Mouse (Mus musculus): ENCODE data around the gene Fcnb. TPM values are rescaled to one million over a fixed set of nuclear protein-coding genes. Genes with fewer than 3 reads are reported as not detected.
A peak's percentile ranks its signal among the peaks of the same experiment; 100 is the strongest.

The Fcnb gene
- 10.6 and 13.1 TPM in 2 replicates for polyA plus RNA-seq (2015; fragmentation: Nextera tagmentation; extraction: Ambion mirVana)

DNA sequence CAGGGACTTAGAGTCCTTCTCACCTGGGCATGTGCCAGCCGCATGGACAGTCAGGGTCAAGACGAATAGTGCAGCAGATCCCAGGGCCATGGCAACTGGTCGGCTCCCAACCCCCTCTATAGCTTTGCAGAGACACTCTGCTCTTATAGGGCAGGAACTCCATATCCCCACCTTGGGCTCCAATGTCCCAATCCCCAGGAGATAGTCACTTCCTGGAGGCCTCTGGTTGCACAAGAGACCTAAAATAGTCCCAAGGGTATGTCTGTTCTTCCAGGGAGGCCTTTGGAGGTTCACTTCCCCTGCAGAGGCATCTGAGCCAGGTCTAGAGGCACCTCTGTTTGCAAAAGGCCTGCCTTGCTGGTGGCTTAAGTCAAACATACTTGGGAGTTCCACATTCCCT is at the start of gene Fcnb:
Gene Fcnb, minus strand, starts transcription at position 118 of the 400 bp plus-strand sequence.
- peak within 1 kb of the TSS; percentile 47 for H3K27ac ChIP-seq
- peaks cover 39% of the 10 kb centered on the region for H3K4me1 ChIP-seq (replicated peaks)

DNA sequence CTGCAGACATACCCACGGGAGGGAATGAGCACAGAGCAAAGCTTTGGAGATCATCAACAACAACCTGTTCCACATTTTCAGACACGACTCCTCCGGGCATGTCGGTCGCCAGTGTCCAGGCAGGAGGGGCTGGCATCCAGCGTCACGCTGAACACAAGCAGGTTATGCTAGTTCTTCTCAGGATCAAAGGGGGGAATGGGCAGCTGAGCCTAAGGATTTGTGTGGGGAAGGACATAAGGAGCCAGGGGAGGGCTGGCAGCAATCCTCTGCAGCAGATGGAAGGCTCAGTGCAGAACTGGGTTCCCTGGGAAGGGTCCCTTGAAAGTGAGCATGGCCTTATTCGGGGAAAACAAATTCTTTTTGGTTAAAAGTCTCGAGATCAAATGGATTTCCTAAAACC is 49.1 kb upstream of the Fcnb start:
- Histone ChIP-seq H3K4me3 (replicated peaks) (no peak overlapping the region), H3K27ac (no peak overlapping the region), H3K4me2 (no peak overlapping the region), H3K9me3 (replicated peaks) (no peaks in the 10 kb centered on the region), H3K27me3 (peaks cover 46% of the 10 kb centered on the region), H3K4me1 (replicated peaks) (peaks cover 9% of the 10 kb centered on the region), H3K36me3 (no peaks in the 10 kb centered on the region), H3K9ac (no peak overlapping the region)
- ATAC-seq (ENCODE audit: low read depth) (no peak), DNase-seq (no peak)
- WGBS (ENCODE audit: insufficient replicate concordance): 75% methylated on average over 9 of the region's 9 CpGs

More for the DNA sequence above, at the start of gene Fcnb:
- DNase-seq: no peak
- Histone ChIP-seq H3K4me3 (replicated peaks) (no peak within 1 kb of the TSS), H3K27me3 (no peaks in the 10 kb centered on the region), H3K9me3 (replicated peaks) (no peaks in the 10 kb centered on the region), H3K36me3 (no peaks in the 10 kb centered on the region), H3K4me2 (no peak within 1 kb of the TSS), H3K9ac (no peak within 1 kb of the TSS)
- ATAC-seq (ENCODE audit: low read depth): no peak; the same call in 1 of the 2 replicates
- 71% methylated on average over 3 of the region's 3 CpGs for WGBS (ENCODE audit: insufficient replicate concordance)

DNA sequence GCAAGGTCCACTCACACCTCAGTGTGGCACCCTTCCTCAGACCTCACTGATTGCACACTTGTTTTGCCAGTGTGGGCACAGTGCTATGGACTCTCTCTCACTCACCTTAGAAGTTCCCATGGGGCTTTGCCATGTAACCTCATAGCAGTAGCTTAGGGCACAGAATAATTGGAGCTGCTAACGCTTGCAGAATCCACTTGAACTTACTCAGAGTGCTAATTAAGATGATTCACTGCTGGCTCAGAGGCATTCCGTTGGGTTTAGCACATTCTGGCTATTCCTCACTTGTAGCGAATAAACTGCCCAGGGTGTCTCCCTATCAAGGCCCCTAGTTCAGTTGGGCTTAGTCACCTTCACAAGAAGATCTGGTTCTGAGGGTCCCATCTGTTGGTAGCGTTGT is 47.4 kb upstream of the Fcnb start:
- whole genome bisulfite sequencing (ENCODE audit: insufficient replicate concordance): 71% methylated on average over 4 of the region's 4 CpGs
- DNase-seq (no peak), ATAC-seq (ENCODE audit: low read depth) (no peak)
- Histone ChIP-seq H3K9me3 (replicated peaks) (no peaks in the 10 kb centered on the region), H3K27me3 (peaks cover 42% of the 10 kb centered on the region), H3K4me1 (replicated peaks) (no peaks in the 10 kb centered on the region), H3K4me3 (replicated peaks) (no peak overlapping the region), H3K27ac (no peak overlapping the region), H3K9ac (no peak overlapping the region), H3K36me3 (no peaks in the 10 kb centered on the region), H3K4me2 (no peak overlapping the region)

DNA sequence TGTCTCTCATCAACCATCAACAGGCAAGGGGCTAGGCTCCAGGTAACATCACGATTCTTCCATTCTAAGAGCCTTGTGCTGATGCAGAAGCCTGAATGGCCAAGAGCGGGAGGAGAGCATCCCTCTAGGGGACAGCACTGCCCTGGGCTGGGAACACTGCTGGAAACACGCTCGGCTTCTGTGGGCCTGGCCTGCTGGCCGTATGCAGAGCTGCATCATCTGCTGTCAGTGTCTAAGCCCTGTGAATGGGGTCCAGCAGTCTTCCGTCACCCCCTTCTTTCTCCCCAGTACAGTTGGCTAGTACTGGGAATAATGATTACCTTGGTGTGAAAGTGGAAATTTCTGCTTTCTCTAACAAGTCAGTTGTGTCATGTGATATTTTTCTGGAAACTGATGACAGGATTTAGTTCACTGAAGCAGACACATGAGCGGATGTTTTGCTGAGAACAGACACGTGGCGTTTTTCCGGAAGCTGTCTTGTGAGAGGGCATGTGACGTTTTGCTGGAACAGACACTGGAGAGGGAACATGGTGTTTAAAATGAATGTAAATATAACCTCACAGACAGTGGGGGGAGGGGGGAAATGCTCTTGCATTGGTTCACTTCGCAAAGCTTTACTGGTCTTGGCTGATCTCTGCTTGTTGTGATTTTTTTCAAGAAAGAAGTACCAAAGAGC is 42.2 kb upstream of the Fcnb start:
- no peaks in the 10 kb centered on the region for H3K4me1 ChIP-seq (replicated peaks)
- no peak overlapping the region for H3K4me2 ChIP-seq
- WGBS (ENCODE audit: insufficient replicate concordance): 72% methylated on average over 12 of the region's 12 CpGs
- no peak overlapping the region for H3K9ac ChIP-seq
- no peaks in the 10 kb centered on the region for H3K36me3 ChIP-seq
- DNase-seq (no peak), ATAC-seq (ENCODE audit: low read depth) (no peak)
- H3K27me3 ChIP-seq: peaks cover 31% of the 10 kb centered on the region; the same call in 1 of the 2 replicates
- H3K27ac ChIP-seq: no peak overlapping the region
- H3K9me3 ChIP-seq (replicated peaks): peaks cover 4% of the 10 kb centered on the region
- H3K4me3 ChIP-seq (replicated peaks): no peak overlapping the region

DNA sequence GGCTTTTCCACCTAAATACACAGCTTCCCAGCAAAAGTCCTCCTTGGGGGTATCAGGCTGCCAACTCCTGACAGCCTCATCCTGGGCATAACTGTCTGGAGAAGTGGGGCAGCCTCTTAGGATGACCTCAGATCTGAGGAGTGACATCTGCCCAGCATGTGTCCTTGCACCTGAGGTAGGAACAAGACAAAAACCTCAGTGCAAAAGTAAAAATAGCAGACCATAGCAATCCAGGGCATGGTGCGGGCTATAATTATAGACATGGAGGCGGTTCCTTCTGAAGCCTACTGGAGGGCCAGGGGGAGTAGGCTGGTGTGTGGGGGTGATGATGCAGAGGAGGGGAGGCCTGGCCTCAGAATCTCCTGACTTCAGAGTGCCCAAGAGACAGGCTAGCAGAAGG is 39.2 kb upstream of the Fcnb start:
- peaks cover 35% of the 10 kb centered on the region; the same call in 1 of the 2 replicates for H3K27me3 ChIP-seq
- H3K4me2 ChIP-seq: no peak overlapping the region
- ATAC-seq (ENCODE audit: low read depth) (no peak), DNase-seq (no peak)
- no peak overlapping the region for H3K27ac ChIP-seq
- WGBS (ENCODE audit: insufficient replicate concordance): 84% methylated on average over 2 of the region's 2 CpGs
- peaks cover 4% of the 10 kb centered on the region for H3K9me3 ChIP-seq (replicated peaks)
- H3K9ac ChIP-seq: no peak overlapping the region
- H3K36me3 ChIP-seq: no peaks in the 10 kb centered on the region
- H3K4me3 ChIP-seq (replicated peaks): no peak overlapping the region
- no peaks in the 10 kb centered on the region for H3K4me1 ChIP-seq (replicated peaks)

DNA sequence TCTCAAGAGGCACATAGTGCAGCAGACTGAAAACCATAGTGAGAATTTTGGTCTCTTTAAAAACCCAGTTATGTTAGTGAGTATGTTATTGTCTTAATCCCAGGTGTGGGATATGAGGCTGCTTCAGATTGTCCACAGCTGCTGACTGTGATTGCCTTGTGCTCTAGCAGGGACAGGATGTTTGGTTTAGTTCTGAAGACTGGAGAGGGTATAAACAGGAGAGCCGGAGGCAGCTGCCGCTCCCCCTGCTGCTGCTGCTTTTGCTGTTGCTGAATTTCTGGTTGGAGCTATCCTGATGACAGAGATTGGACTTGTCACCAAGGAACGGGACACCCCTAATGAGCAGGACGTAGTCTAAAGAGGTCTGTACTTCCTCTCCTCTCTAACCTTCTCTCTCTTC is 36.6 kb upstream of the Fcnb start:
- no peak overlapping the region for H3K27ac ChIP-seq
- no peak for ATAC-seq (ENCODE audit: low read depth)
- WGBS (ENCODE audit: insufficient replicate concordance): 62% methylated on average over 4 of the region's 4 CpGs

DNA sequence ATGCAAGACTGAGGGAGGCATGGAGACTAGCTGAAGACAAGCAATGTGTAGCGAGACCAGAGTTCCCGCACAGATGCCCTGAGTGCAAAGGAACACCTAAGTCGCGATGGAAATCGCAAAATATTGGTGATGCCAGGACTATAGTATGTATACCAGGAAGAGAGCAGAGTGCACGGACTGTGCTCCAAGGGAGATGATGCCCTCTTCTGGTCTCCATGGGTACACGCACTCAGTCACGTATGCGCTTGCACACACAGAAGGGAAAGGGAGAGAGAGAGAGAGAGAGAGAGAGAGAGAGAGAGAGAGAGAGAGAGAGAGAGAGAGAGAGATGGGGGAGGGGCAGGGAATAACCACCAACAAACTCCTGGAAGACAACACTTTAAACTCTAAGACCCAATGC is 35.7 kb upstream of the Fcnb start:
- no peak overlapping the region for H3K9ac ChIP-seq
- H3K27ac ChIP-seq: no peak overlapping the region
- DNase-seq (no peak), ATAC-seq (ENCODE audit: low read depth) (no peak)
- H3K4me3 ChIP-seq (replicated peaks): no peak overlapping the region
- peaks cover 3% of the 10 kb centered on the region; the same call in 1 of the 2 replicates for H3K4me1 ChIP-seq (replicated peaks)
- H3K27me3 ChIP-seq: peaks cover 40% of the 10 kb centered on the region
- H3K4me2 ChIP-seq: no peak overlapping the region
- no peaks in the 10 kb centered on the region for H3K36me3 ChIP-seq
- WGBS (ENCODE audit: insufficient replicate concordance): 85% methylated on average over 9 of the region's 9 CpGs
- H3K9me3 ChIP-seq (replicated peaks): peaks cover 4% of the 10 kb centered on the region

More for the DNA sequence above, 36.6 kb upstream of the Fcnb start:
- no peak overlapping the region for H3K4me3 ChIP-seq (replicated peaks)
- no peak overlapping the region for H3K9ac ChIP-seq
- H3K27me3 ChIP-seq: peaks cover 36% of the 10 kb centered on the region
- no peak overlapping the region for H3K4me2 ChIP-seq
- peaks cover 3% of the 10 kb centered on the region; the same call in 1 of the 2 replicates for H3K4me1 ChIP-seq (replicated peaks)
- no peaks in the 10 kb centered on the region for H3K36me3 ChIP-seq
- DNase-seq: no peak
- H3K9me3 ChIP-seq (replicated peaks): peaks cover 4% of the 10 kb centered on the region

DNA sequence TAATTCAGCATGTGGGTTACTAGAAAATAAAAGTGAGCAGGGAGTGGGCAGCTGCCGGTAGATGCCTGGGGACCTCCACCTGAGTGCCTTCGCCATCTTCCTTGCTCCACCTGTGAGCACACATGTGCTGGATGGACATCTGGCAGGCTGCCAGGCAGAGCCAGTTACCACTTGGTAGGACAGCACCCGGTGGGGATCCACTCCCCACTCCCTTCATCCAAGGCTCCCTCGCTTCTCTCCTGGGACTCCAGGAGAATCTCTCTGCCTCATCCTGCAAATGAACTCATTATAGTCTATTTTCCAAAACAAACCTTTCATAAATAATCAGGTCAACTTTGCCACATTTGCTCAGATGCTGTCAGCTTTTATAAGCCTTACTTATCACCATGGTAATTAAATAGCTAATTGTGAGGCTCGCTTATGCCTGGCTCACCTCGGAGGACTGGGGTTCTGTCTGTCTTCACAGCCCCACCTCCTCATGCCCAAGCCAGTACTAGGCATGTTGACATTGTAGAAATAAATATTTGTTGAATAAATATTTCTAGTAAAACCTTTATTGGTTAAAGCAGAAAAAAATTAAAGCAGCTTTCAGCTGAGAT is 33.9 kb upstream of the Fcnb start:
- no peak overlapping the region for H3K9ac ChIP-seq
- H3K27ac ChIP-seq: no peak overlapping the region
- no peaks in the 10 kb centered on the region for H3K36me3 ChIP-seq
- peaks cover 4% of the 10 kb centered on the region for H3K9me3 ChIP-seq (replicated peaks)
- peaks cover 48% of the 10 kb centered on the region for H3K27me3 ChIP-seq
- no peak overlapping the region for H3K4me2 ChIP-seq
- ATAC-seq (ENCODE audit: low read depth): no peak
- 61% methylated on average over 6 of the region's 6 CpGs for WGBS (ENCODE audit: insufficient replicate concordance)
- H3K4me1 ChIP-seq (replicated peaks): peaks cover 3% of the 10 kb centered on the region; the same call in 1 of the 2 replicates
- DNase-seq: no peak
- no peak overlapping the region for H3K4me3 ChIP-seq (replicated peaks)

DNA sequence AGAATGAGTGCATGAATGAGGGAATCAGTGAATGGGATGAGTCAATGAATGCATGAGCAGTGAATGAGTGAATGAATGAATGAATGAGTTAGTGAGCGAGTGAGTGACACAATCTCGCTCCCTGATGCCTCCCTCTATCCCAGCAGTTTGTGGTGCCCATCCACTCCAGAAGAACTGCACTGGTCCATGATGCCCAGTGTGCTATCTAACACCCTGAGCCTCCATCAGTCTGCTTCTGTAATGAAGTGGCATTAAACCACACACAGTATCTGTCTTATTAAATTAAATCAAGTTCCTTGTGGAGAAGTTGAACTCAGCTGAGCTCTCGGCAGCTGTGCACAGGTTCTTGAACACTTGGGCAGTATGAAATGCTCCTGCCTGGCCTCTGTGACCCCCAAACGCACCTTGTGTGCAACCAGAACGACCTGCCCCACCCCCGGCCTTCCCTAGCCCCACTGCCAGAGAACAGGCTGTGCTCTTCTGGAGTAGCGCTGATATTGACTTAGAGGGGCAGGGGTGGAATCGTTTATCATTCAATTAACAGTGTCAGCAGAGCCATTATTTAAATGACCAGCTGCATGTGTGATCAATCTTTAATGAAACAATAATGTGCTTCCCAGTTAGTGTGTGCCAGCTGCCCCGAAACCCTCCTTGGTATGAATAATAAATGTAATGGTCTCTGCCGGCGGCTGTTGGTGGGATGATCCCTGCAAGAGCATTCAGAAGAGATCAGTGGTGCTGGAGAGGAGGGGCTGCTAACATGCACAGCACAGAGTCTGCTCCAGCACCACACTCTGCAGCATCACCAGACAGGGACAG is 33.0 kb upstream of the Fcnb start:
- H3K9ac ChIP-seq: no peak overlapping the region
- no peak for DNase-seq
- peaks cover 4% of the 10 kb centered on the region; the same call in 1 of the 2 replicates for H3K9me3 ChIP-seq (replicated peaks)
- no peak for ATAC-seq (ENCODE audit: low read depth)
- no peaks in the 10 kb centered on the region for H3K36me3 ChIP-seq
- H3K27ac ChIP-seq: no peak overlapping the region
- H3K4me2 ChIP-seq: no peak overlapping the region
- H3K4me3 ChIP-seq (replicated peaks): no peak overlapping the region
- H3K27me3 ChIP-seq: peaks cover 48% of the 10 kb centered on the region
- peaks cover 3% of the 10 kb centered on the region; the same call in 1 of the 2 replicates for H3K4me1 ChIP-seq (replicated peaks)
- WGBS (ENCODE audit: insufficient replicate concordance): 50% methylated on average over 11 of the region's 11 CpGs

DNA sequence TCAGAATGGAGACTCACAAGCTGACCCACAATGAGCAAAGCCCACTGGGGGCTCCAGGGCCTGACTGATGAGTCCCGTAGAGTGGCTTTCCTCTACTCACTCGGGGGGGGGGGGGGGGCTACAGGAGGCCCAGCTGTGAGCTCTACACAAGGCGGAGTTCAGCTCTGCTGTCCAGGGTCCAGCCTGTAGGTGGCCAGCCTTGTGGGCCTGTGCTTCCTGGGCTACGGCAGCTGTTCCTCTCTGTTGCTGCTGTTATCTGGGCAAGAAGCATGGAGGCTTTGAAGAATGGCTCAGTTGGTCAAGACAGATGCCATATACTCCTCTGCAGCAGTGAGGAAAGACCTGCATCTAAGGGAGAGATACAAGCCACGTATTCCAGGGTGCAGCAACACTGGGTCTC is 24.1 kb upstream of the Fcnb start:
- WGBS (ENCODE audit: insufficient replicate concordance): 38% methylated on average over 5 of the region's 5 CpGs

DNA sequence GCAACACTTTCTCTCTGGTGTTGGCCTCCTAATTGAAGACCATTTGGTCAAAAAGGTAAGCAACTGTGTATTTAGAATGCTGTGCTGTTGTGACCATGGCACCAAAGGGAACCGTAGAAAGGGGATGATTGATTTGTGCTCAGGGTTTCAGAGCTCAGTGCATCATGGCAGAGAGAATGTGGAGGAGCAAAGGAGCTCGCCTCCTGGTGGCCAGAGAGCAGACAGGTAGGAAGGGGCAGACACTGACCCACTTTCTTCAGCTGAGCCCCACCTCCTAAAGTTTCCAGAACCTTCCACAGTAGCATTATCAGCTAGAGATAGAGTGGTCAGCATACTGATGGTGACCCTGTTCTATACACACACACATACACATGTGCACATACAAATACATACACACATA is 21.3 kb upstream of the Fcnb start:
- Histone ChIP-seq H3K9me3 (replicated peaks) (no peaks in the 10 kb centered on the region), H3K27me3 (no peaks in the 10 kb centered on the region), H3K27ac (no peak overlapping the region), H3K36me3 (no peaks in the 10 kb centered on the region), H3K4me1 (replicated peaks) (peaks cover 28% of the 10 kb centered on the region), H3K4me3 (replicated peaks) (no peak overlapping the region), H3K9ac (no peak overlapping the region), H3K4me2 (no peak overlapping the region)
- ATAC-seq (ENCODE audit: low read depth): no peak
- WGBS (ENCODE audit: insufficient replicate concordance): 70% methylated on average over 2 of the region's 2 CpGs
- DNase-seq: no peak

More for the DNA sequence above, 24.1 kb upstream of the Fcnb start:
- H3K4me1 ChIP-seq (replicated peaks): peaks cover 5% of the 10 kb centered on the region
- H3K36me3 ChIP-seq: no peaks in the 10 kb centered on the region
- H3K9ac ChIP-seq: no peak overlapping the region
- H3K4me2 ChIP-seq: no peak overlapping the region
- H3K4me3 ChIP-seq (replicated peaks): no peak overlapping the region
- no peaks in the 10 kb centered on the region for H3K9me3 ChIP-seq (replicated peaks)
- no peak for ATAC-seq (ENCODE audit: low read depth)
- no peak for DNase-seq
- H3K27me3 ChIP-seq: peaks cover 1% of the 10 kb centered on the region; the same call in 1 of the 2 replicates
- H3K27ac ChIP-seq: no peak overlapping the region

Measured in liver, embryonic 13.5 days (tissue).